Mouse (Mus musculus): ENCODE measurements around the gene Mxra8. TPM values are rescaled to one million over a fixed set of nuclear protein-coding genes. Genes with fewer than 3 reads are reported as not detected.

Mxra8 gene
- polyA plus RNA-seq, 1 experiment from 2014 or later = 26.7 TPM

GRCm38 (mm10) chr4:155851951-155852411 lies 12.5 kb downstream of the Mxra8 start:
- WGBS = 86% methylated on average over 2 of the region's 2 CpGs
- Histone ChIP-seq H3K27ac (no peak overlapping the region), H3K4me1 (peaks cover 20% of the 10 kb centered on the region), H3K27me3 (replicated peaks) (no peaks in the 10 kb centered on the region), H3K9ac (no peak overlapping the region), H3K4me2 (replicated peaks) (no peak overlapping the region), H3K9me3 (no peaks in the 10 kb centered on the region), H3K4me3 (no peak overlapping the region), H3K36me3 (peaks cover 39% of the 10 kb centered on the region)
- ATAC-seq (ENCODE audit: low FRiP score, low read depth) = no peak

- Histone ChIP-seq H3K27ac (no peak overlapping the region), H3K9ac (no peak overlapping the region), H3K4me3 (no peak overlapping the region), H3K9me3 (no peaks in the 10 kb centered on the region), H3K36me3 (peaks cover 53% of the 10 kb centered on the region), H3K27me3 (replicated peaks) (no peaks in the 10 kb centered on the region), H3K4me2 (replicated peaks) (no peak overlapping the region), H3K4me1 (peaks cover 13% of the 10 kb centered on the region)
- WGBS = 92% methylated on average over 9 of the region's 9 CpGs
- no peak for ATAC-seq (ENCODE audit: low FRiP score, low read depth)
Observed at GRCm38 (mm10) chr4:155853421-155853820, 13.9 kb downstream of the Mxra8 start.

GRCm38 (mm10) chr4:155854991-155855390 lies 15.5 kb downstream of the Mxra8 start:
- Histone ChIP-seq H3K27ac (no peak overlapping the region), H3K27me3 (replicated peaks) (no peaks in the 10 kb centered on the region), H3K9me3 (no peaks in the 10 kb centered on the region), H3K9ac (no peak overlapping the region), H3K36me3 (peaks cover 68% of the 10 kb centered on the region), H3K4me2 (replicated peaks) (no peak overlapping the region), H3K4me3 (no peak overlapping the region), H3K4me1 (no peaks in the 10 kb centered on the region)
- no peak for ATAC-seq (ENCODE audit: low FRiP score, low read depth)
- WGBS = 94% methylated on average over 12 of the region's 12 CpGs

GRCm38 (mm10) chr4:155856071-155856470 lies 16.6 kb downstream of the Mxra8 start:
- no peak overlapping the region for H3K4me2 ChIP-seq (replicated peaks)
- ATAC-seq (ENCODE audit: low FRiP score, low read depth) = no peak
- H3K9ac ChIP-seq = no peak overlapping the region
- H3K4me3 ChIP-seq = no peak overlapping the region
- peaks cover 79% of the 10 kb centered on the region for H3K36me3 ChIP-seq
- H3K27me3 ChIP-seq (replicated peaks) = no peaks in the 10 kb centered on the region
- WGBS = 96% methylated on average over 12 of the region's 12 CpGs
- H3K27ac ChIP-seq = no peak overlapping the region
- H3K9me3 ChIP-seq = no peaks in the 10 kb centered on the region
- H3K4me1 ChIP-seq = no peaks in the 10 kb centered on the region

- no peaks in the 10 kb centered on the region for H3K27me3 ChIP-seq (replicated peaks)
- H3K27ac ChIP-seq = no peak overlapping the region
- no peak for ATAC-seq (ENCODE audit: low FRiP score, low read depth)
- no peaks in the 10 kb centered on the region for H3K4me1 ChIP-seq
- 90% methylated on average over 3 of the region's 3 CpGs for WGBS
- no peak overlapping the region for H3K4me3 ChIP-seq
- H3K4me2 ChIP-seq (replicated peaks) = no peak overlapping the region
- H3K36me3 ChIP-seq = peaks cover 86% of the 10 kb centered on the region
- no peaks in the 10 kb centered on the region for H3K9me3 ChIP-seq
- H3K9ac ChIP-seq = no peak overlapping the region
Observed at GRCm38 (mm10) chr4:155856881-155857280, 17.4 kb downstream of the Mxra8 start.

GRCm38 (mm10) chr4:155859318-155859717 lies 19.8 kb downstream of the Mxra8 start:
- WGBS = 34% methylated on average over 13 of the region's 13 CpGs
- H3K36me3 ChIP-seq = peaks cover 76% of the 10 kb centered on the region
- no peak for ATAC-seq (ENCODE audit: low FRiP score, low read depth)

GRCm38 (mm10) chr4:155861787-155862186 lies 22.3 kb downstream of the Mxra8 start:
- no peaks in the 10 kb centered on the region for H3K9me3 ChIP-seq
- H3K27ac ChIP-seq = no peak overlapping the region
- H3K9ac ChIP-seq = no peak overlapping the region
- H3K4me3 ChIP-seq = no peak overlapping the region
- H3K4me2 ChIP-seq (replicated peaks) = no peak overlapping the region
- no peak for ATAC-seq (ENCODE audit: low FRiP score, low read depth)
- no peaks in the 10 kb centered on the region for H3K27me3 ChIP-seq (replicated peaks)
- WGBS = 90% methylated on average over 7 of the region's 7 CpGs
- peaks cover 68% of the 10 kb centered on the region for H3K36me3 ChIP-seq
- no peaks in the 10 kb centered on the region for H3K4me1 ChIP-seq

More at GRCm38 (mm10) chr4:155859318-155859717, 19.8 kb downstream of the Mxra8 start:
- H3K9ac ChIP-seq = no peak overlapping the region
- H3K27ac ChIP-seq = no peak overlapping the region
- H3K4me3 ChIP-seq = no peak overlapping the region
- no peaks in the 10 kb centered on the region for H3K4me1 ChIP-seq
- no peak overlapping the region for H3K4me2 ChIP-seq (replicated peaks)
- H3K9me3 ChIP-seq = no peaks in the 10 kb centered on the region
- no peaks in the 10 kb centered on the region for H3K27me3 ChIP-seq (replicated peaks)

- Histone ChIP-seq H3K27ac (no peak within 1 kb of the TSS), H3K27me3 (replicated peaks) (no peaks in the 10 kb centered on the region), H3K4me1 (peaks cover under 1% of the 10 kb centered on the region; the same call in 1 of the 2 replicates), H3K36me3 (peaks cover 57% of the 10 kb centered on the region), H3K4me3 (no peak within 1 kb of the TSS), H3K4me2 (replicated peaks) (no peak within 1 kb of the TSS), H3K9me3 (no peaks in the 10 kb centered on the region), H3K9ac (no peak within 1 kb of the TSS)
- ATAC-seq (ENCODE audit: low FRiP score, low read depth) = no peak
- 79% methylated on average over 5 of the region's 5 CpGs for WGBS
Observed at GRCm38 (mm10) chr4:155863001-155863400, 23.5 kb downstream of the Mxra8 start, which contains the start of gene Tas1r3. Gene Tas1r3, minus strand, starts transcription at chr4:155863362.

- Histone ChIP-seq H3K36me3 (peaks cover 36% of the 10 kb centered on the region), H3K4me1 (peaks cover 17% of the 10 kb centered on the region), H3K4me3 (peak overlapping the region; percentile 70), H3K9ac (peak overlapping the region; percentile 77), H3K27me3 (replicated peaks) (no peaks in the 10 kb centered on the region), H3K9me3 (no peaks in the 10 kb centered on the region), H3K27ac (no peak overlapping the region), H3K4me2 (replicated peaks) (peak overlapping the region; percentile 98)
- ATAC-seq (ENCODE audit: low FRiP score, low read depth) = no peak; the same call in none of the 2 replicates
- 8% methylated on average over 22 of the region's 22 CpGs for WGBS
Observed at GRCm38 (mm10) chr4:155868614-155869298, 29.3 kb downstream of the Mxra8 start.

- Histone ChIP-seq H3K4me1 (peaks cover 17% of the 10 kb centered on the region), H3K27me3 (replicated peaks) (no peaks in the 10 kb centered on the region), H3K4me2 (replicated peaks) (peak within 1 kb of the TSS; percentile 98), H3K4me3 (peak within 1 kb of the TSS; percentile 70), H3K36me3 (peaks cover 43% of the 10 kb centered on the region), H3K27ac (peak within 1 kb of the TSS; percentile 10; the same call in 1 of the 2 replicates), H3K9me3 (no peaks in the 10 kb centered on the region), H3K9ac (peak within 1 kb of the TSS; percentile 77)
- under 1% methylated on average over 63 of the region's 63 CpGs for WGBS
- peak; percentile 95 for ATAC-seq (ENCODE audit: low FRiP score, low read depth)
Observed at GRCm38 (mm10) chr4:155869317-155870033, 30.0 kb downstream of the Mxra8 start, which contains the start of the genes Cptp and Ints11. Gene Cptp, minus strand, starts transcription at chr4:155869440. Gene Ints11, plus strand, starts transcription at chr4:155869546.

- Histone ChIP-seq H3K9me3 (no peaks in the 10 kb centered on the region), H3K4me2 (replicated peaks) (no peak overlapping the region), H3K4me1 (peaks cover 17% of the 10 kb centered on the region), H3K4me3 (no peak overlapping the region), H3K27me3 (replicated peaks) (no peaks in the 10 kb centered on the region), H3K9ac (no peak overlapping the region), H3K36me3 (peaks cover 46% of the 10 kb centered on the region), H3K27ac (no peak overlapping the region)
- whole genome bisulfite sequencing = 95% methylated on average over 7 of the region's 7 CpGs
- no peak for ATAC-seq (ENCODE audit: low FRiP score, low read depth)
Observed at GRCm38 (mm10) chr4:155871404-155871803, 31.9 kb downstream of the Mxra8 start.

- no peak overlapping the region for H3K9ac ChIP-seq
- H3K27me3 ChIP-seq (replicated peaks) = no peaks in the 10 kb centered on the region
- no peak for ATAC-seq (ENCODE audit: low FRiP score, low read depth)
- no peaks in the 10 kb centered on the region for H3K9me3 ChIP-seq
- WGBS = 87% methylated on average over 3 of the region's 3 CpGs
- H3K4me3 ChIP-seq = no peak overlapping the region
- H3K4me2 ChIP-seq (replicated peaks) = no peak overlapping the region
- no peak overlapping the region for H3K27ac ChIP-seq
- peaks cover 49% of the 10 kb centered on the region for H3K36me3 ChIP-seq
- H3K4me1 ChIP-seq = no peaks in the 10 kb centered on the region
Observed at GRCm38 (mm10) chr4:155883587-155883986, 44.1 kb downstream of the Mxra8 start.

Measured in neural tube, embryonic 12.5 days (tissue).